Mouse (Mus musculus) G1E (cell line): ENCODE measurements around the gene Gpr26. TPM values are rescaled to one million over a fixed set of nuclear protein-coding genes. Genes with fewer than 3 reads are reported as not detected.

Source experiments
- ATAC-seq: 2 replicates; pipeline ENCODE4 v1.8.0; 2016; ENCODE audit warnings: mild to moderate bottlenecking; ENCODE audit not compliant: insufficient number of reproducible peaks, poor library complexity, low FRiP score, severe bottlenecking; ENCODE audit errors: extremely low read depth
- DNase-seq: peaks from one replicate; pipeline ENCODE4 v3.0.0; 2012; ENCODE audit warnings: low spot score
- H3K27me3 ChIP-seq: 2 replicates; pipeline ENCODE4 v1.6.1; 2012; ENCODE audit warnings: mild to moderate bottlenecking, low read length, inconsistent platforms; ENCODE audit not compliant: insufficient read depth
- H3K36me3 ChIP-seq: replicated peaks from 2 replicates; pipeline ENCODE3; 2012; ENCODE audit warnings: mild to moderate bottlenecking, inconsistent platforms
- H3K4me1 ChIP-seq: 2 replicates; pipeline ENCODE4 v1.6.1; 2012; ENCODE audit warnings: low read depth, low read length, inconsistent platforms, mixed read lengths; ENCODE audit not compliant: insufficient read depth
- H3K4me3 ChIP-seq: 2 replicates; pipeline ENCODE4 v1.5.1; 2012; ENCODE audit warnings: low read depth, mild to moderate bottlenecking, inconsistent platforms, low read length, moderate library complexity, mixed read lengths
- H3K9me3 ChIP-seq: replicated peaks from 2 replicates; pipeline ENCODE4 v1.6.1; 2012; ENCODE audit warnings: inconsistent platforms
- CTCF ChIP-seq: IDR thresholded peaks from 2 replicates; pipeline ENCODE4 v1.5.1; 2012; ENCODE audit warnings: low read depth, low read length, inconsistent platforms, mixed read lengths
- GATA1 ChIP-seq: IDR thresholded peaks from 2 replicates; pipeline ENCODE4 v1.6.1; 2012; ENCODE audit warnings: borderline replicate concordance, low read length, inconsistent platforms, mixed read lengths
- GATA2 ChIP-seq: IDR thresholded peaks from 2 replicates; pipeline ENCODE4 v1.6.1; 2012; ENCODE audit warnings: low read depth, low read length, inconsistent platforms, borderline replicate concordance
- POLR2AphosphoS5 ChIP-seq: IDR thresholded peaks from 2 replicates; pipeline ENCODE4 v1.6.1; 2012; ENCODE audit warnings: low read depth, low read length, inconsistent platforms; ENCODE audit not compliant: insufficient replicate concordance
- TAL1 ChIP-seq: conservative IDR thresholded peaks from 2 replicates; pipeline ENCODE4 v1.6.1; 2012; ENCODE audit warnings: low read depth, low read length, inconsistent platforms, mixed read lengths
- polyA plus RNA-seq: library from polyadenylated mRNA; stranded (reverse); fragments of >175 nt; gene quantifications from 2 replicates; pipeline ENCODE4 v1.2.3, GENCODE M21; 2012
- total RNA-seq, 2 experiments: library from RNA; stranded (forward) in 1 of 2; stranded (reverse) in 1 of 2; fragments of 200-1000 nt in 1 of 2; fragments of >200 nt in 1 of 2; fragmentation: Nextera tagmentation in 1 of 2; gene quantifications; 2 replicates each; pipeline ENCODE4 v1.2.3; 2014 to 2017

Gene Gpr26
- total RNA-seq (2014; fragmentation: Nextera tagmentation) (not detected in 2 replicates), total RNA-seq (2017) (0.06 and 0.11 TPM in 2 replicates), polyA plus RNA-seq (not detected in 2 replicates)

DNA sequence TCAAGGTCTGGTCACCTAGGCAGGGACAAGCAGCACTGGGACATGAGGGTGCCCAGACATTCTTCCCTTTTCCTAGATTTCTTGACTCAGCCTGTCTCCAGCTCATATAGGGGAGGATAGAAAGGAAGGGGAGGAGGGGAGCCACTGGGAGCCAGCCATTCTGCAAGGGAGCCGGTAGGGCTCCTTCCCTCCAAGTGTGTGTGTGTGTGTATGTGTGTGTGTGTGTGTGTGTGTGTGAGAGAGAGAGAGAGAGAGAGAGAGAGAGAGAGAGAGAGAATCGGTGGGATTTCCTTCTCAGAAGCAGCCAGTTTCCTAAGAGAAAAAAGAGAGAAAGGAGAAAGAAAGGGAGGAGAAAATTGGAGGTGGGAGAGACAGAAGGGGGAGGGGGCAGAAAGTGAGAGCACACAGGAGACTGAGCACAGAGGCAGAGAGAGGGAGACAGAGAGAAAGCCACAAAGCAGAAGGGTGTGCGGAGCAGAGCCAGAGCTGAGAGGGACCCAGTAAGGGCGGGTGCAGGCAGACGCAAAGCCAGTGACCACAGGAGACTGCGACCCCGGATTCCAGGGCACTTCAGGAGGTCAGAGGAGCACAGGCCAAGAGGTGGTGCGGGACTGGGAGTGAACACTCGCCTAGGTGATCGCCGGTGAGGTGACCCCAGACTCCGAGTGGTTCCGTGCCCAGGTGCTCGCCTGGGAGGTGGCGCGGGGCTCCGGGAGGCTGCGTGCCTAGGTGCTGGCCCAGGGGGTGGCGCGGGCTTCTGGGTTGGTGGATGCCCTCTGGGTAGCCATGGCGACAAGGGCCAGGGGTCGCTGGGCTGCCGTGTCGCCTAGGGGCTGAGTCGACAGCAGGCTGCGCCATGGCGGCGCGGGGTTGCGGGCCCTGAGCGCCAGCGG lies at the start of gene Gpr26:
TSS of gene Gpr26 (plus strand) at position 438 of the 893 bp plus-strand sequence.
- Histone ChIP-seq H3K4me3 (peak within 1 kb of the TSS; percentile 35; the same call in 1 of the 2 replicates), H3K9me3 (peaks cover 85% of the 10 kb centered on the region), H3K27me3 (no peaks in the 10 kb centered on the region), H3K4me1 (no peaks in the 10 kb centered on the region), H3K36me3 (no peaks in the 10 kb centered on the region)
- TF ChIP-seq POLR2AphosphoS5 (no peak), GATA1 (no peak), TAL1 (no peak), CTCF (no peak), GATA2 (no peak)
- ATAC-seq (no peak), DNase-seq (no peak)

DNA sequence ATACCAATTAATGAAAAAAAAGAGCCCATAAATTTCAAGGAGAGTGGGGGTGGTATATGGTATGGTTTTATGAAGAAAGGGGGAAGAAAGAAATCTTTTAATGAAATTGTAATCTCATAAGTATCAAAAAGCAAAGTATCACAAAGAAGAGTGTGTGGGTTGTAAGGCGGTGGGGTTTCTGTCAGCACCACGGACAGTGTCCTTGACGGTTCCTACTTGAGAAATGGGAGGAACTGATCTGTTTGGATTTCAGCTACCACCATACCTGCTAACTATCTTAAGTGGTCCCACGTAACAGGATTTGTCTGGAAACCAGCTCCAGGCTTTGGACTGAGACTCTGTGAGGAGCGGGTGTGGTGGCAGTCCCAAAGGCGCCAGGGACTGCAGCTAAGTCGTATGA lies 48.9 kb upstream of the Gpr26 start:
- no peak for TF ChIP-seq POLR2AphosphoS5
- no peak for TF ChIP-seq GATA2
- no peak for TF ChIP-seq CTCF
- TF ChIP-seq TAL1: no peak
- TF ChIP-seq GATA1: no peak
- Histone ChIP-seq H3K36me3 (no peaks in the 10 kb centered on the region), H3K4me3 (no peak overlapping the region), H3K9me3 (peaks cover 72% of the 10 kb centered on the region), H3K27me3 (no peaks in the 10 kb centered on the region), H3K4me1 (no peaks in the 10 kb centered on the region)
- no peak for DNase-seq
- ATAC-seq: no peak

DNA sequence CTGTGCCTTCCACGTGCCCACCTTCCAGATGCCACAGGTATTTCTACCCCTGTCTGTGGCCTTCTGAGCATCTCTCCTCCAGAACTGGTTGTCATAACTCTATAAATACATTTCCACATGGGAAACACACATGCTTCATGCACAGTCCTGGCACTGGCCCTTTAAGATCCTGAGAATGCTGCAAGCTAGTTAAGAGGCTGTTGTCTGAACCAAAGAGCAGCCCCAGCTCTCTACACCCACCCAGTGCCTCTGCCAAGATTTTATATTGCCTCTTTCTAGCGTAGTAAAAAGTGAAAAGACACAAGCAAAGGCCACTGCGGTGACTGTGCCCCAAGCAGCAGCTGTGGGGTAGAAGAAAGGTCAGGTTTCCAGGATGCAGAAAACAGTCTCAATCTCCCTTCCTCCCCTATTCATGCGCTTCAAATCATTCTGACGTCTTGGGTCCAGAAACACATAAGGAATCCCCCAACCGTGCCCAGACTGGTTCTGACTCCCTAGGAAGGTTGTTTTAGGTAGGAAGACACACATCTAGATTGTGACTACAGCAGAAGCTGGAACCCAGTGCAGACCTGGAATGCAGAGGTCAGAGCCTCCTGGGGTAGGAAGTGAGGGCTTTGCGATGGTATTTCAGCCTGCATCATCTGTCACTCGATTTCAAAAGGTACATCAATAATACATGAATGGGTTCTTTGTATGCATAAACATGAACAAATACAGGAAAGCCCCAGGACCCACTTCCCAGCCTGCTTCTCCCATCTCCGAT lies 38.8 kb upstream of the Gpr26 start:
- H3K9me3 ChIP-seq: peaks cover 49% of the 10 kb centered on the region
- no peaks in the 10 kb centered on the region for H3K36me3 ChIP-seq
- ATAC-seq (no peak), DNase-seq (no peak)
- TF ChIP-seq POLR2AphosphoS5 (no peak), TAL1 (no peak), CTCF (no peak), GATA1 (no peak), GATA2 (no peak)
- H3K4me3 ChIP-seq: no peak overlapping the region
- no peaks in the 10 kb centered on the region for H3K27me3 ChIP-seq
- no peaks in the 10 kb centered on the region for H3K4me1 ChIP-seq

DNA sequence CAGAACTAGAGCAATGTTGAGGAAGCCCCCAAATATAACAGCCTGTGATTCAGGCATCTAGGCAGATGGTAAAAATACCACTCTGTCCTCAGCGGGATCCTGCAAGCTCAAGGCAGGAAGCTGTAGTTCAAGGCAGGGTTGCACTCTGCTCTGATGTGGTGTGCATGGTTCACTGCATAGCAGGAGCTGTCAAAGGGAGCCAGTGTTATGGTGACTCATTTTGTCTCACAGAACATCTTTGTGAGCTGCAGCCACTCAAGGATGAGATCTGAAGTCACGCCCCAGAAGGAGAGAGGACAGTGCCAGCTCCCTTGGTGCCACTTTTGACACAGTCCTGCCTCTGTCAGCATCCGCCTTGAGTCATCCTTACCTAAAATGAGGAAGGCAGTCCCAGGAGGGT lies 28.6 kb upstream of the Gpr26 start:
- TF ChIP-seq TAL1 (no peak), POLR2AphosphoS5 (no peak), CTCF (no peak), GATA1 (no peak), GATA2 (no peak)
- no peak overlapping the region for H3K4me3 ChIP-seq
- H3K27me3 ChIP-seq: no peaks in the 10 kb centered on the region
- no peaks in the 10 kb centered on the region for H3K36me3 ChIP-seq
- H3K9me3 ChIP-seq: peaks cover 45% of the 10 kb centered on the region
- no peak for ATAC-seq
- DNase-seq: no peak
- no peaks in the 10 kb centered on the region for H3K4me1 ChIP-seq

DNA sequence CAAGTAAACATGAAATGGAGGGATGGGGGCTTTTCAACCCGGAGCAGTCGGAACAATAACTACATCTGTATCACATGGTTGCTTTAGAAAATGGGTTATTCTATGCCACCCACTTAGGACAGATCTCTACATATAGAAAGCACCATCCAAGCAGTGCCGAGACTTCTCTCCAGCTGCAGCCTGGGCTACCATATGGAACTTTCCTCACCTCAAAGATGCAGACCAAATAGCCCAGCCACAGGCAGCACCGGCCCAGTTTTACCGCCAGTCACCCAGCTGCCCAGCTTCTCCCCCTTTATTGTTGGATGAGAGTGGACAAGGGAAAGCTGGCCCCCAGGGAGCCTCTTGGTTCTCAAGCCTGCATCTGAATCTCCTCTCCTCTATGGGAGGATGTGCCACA lies 15.1 kb upstream of the Gpr26 start:
- ATAC-seq: no peak
- H3K27me3 ChIP-seq: no peaks in the 10 kb centered on the region

DNA sequence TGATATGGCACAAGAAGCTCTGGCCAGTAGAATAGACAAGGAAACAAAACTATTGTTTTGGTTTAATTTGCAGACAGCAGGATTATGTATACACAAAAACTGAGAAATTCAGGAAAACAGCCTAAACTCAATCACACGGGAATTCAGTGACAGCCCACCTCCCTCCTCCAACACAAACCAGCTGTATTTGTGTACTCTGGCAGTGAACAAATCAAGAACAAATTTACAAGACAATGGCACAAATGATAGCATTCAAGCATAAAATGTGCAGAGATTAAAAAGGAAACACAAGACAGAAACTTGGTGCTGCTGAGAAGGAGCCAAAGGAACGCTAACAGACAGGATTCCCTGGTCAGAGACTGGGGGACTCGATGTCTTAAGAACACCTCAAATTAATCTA lies 12.9 kb upstream of the Gpr26 start:
- Histone ChIP-seq H3K9me3 (peaks cover 52% of the 10 kb centered on the region), H3K27me3 (no peaks in the 10 kb centered on the region), H3K4me3 (no peak overlapping the region), H3K36me3 (no peaks in the 10 kb centered on the region), H3K4me1 (no peaks in the 10 kb centered on the region)
- TF ChIP-seq TAL1: no peak
- no peak for TF ChIP-seq GATA2
- no peak for TF ChIP-seq CTCF
- TF ChIP-seq GATA1: no peak
- TF ChIP-seq POLR2AphosphoS5: no peak
- ATAC-seq (no peak), DNase-seq (no peak)

More for the DNA sequence above, 15.1 kb upstream of the Gpr26 start:
- Histone ChIP-seq H3K4me3 (no peak overlapping the region), H3K36me3 (no peaks in the 10 kb centered on the region), H3K9me3 (peaks cover 59% of the 10 kb centered on the region), H3K4me1 (no peaks in the 10 kb centered on the region)
- TF ChIP-seq CTCF (no peak), POLR2AphosphoS5 (no peak), TAL1 (no peak), GATA2 (no peak), GATA1 (no peak)
- DNase-seq: no peak
